Mouse (Mus musculus): Measurements from ENCODE around the gene Def8.

- no peak for TF ChIP-seq CTCF (conservative IDR thresholded peaks at IDR 0.05; ENCODE audit: insufficient read depth, insufficient read length, low read depth, low read length)
- no peak for TF ChIP-seq POLR2A (IDR thresholded peaks at IDR 0.05; ENCODE audit: low read depth, low read length)
These were observed 12.1 kb upstream of the Def8 start, which contains the start of gene Tubb3 for GRCm38 (mm10) chr8:123411246-123411645.
